Mouse (Mus musculus): ENCODE data around the gene Tbxas1.
A peak's percentile ranks its signal among the peaks of the same experiment; 100 is the strongest.

Tbxas1 gene

DNA sequence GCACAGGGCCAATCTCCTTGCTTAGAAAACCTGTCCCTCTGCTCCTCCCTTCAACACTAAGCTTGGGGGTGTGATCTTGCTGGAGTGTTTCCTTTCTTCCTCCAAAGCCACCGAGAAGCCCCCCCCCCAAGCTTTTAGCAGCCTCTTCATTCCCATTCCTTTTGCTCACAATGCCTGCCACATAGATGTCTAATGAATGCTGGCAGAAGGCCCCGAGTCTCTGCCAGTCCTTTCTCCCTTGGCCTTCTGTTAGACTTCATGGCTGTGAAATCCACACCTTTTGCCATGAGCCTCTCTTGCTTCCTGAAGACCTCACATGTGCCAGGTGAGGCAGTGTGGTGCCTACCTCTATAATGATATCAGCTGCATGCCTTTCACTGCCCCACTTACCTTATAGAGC, 47.3 kb downstream of the Tbxas1 start:
- DNase-seq (ENCODE audit: low read depth, low spot score), result no peak

- DNase-seq (ENCODE audit: low read depth, low spot score), result no peak
These were observed 48.2 kb downstream of the Tbxas1 start for GRCm38 (mm10) chr6:38923450-38923849.

- DNase-seq (ENCODE audit: low read depth, low spot score), result no peak
These were observed 48.9 kb downstream of the Tbxas1 start for GRCm38 (mm10) chr6:38923870-38924817.

- no peak for DNase-seq (ENCODE audit: low read depth, low spot score)
These were observed 50.5 kb downstream of the Tbxas1 start for GRCm38 (mm10) chr6:38925719-38926118.

DNA sequence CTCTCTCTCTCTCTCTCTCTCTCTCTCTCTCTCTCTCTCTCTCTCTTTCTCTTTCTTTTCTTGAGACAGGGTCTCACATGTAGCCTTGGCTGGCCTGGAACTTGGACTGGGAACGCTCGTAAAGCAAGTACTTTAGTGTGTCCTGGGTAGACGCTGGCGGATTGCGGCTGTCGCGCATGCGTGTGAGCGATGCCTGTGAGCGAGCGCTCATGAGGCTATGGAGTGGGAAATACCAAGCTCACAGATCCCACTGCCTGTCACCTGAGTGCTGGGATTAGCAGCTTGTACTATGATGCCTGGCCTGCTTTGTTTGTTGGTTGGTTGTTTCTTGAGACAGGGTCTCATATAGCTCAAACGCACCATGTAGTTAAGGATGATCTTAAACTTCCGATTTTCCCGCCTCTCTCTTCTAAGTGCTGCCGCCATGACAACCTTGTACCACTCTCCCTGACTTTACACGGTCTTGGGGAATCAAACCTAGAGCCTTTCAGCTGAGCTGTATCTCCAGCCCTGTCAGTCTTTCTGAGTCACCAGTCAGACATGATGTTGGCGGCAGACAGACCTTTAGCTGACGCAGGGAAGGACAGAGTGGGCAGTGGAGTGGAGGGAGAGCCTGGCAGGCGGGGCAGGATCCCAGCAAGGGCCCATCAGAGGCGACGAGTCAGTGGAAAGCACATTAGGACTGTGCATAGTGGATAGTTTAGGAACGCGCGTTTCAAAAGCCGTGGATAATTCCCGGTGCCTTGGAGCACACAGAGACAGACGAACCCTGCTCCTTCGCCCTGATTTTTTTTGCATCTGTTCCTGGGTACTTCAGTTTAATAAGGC, 51.1 kb downstream of the Tbxas1 start:
- DNase-seq (ENCODE audit: low read depth, low spot score), result no peak

DNA sequence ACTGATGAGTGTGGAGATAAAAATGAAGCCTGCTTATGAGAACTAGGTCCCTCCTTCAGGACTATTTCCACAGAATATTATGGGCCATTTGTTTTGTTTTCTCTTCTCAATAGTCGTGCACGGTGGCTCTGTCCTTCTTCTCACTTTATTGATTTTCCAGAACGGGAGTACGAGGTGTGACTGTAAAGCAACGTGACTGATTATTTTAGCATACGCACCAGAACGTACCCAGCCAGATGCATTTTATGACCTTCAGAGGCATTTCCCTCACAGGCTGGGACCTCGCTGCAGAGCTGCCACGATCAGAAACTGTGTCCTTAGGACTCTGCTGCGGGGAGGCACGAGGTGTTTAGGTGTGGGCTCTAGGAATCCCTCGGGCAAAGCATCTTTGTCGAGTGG, 51.8 kb downstream of the Tbxas1 start:
- DNase-seq (ENCODE audit: low read depth, low spot score), result no peak

GRCm38 (mm10) chr6:38928489-38928888, 53.3 kb downstream of the Tbxas1 start:
- no peak for DNase-seq (ENCODE audit: low read depth, low spot score)

DNA sequence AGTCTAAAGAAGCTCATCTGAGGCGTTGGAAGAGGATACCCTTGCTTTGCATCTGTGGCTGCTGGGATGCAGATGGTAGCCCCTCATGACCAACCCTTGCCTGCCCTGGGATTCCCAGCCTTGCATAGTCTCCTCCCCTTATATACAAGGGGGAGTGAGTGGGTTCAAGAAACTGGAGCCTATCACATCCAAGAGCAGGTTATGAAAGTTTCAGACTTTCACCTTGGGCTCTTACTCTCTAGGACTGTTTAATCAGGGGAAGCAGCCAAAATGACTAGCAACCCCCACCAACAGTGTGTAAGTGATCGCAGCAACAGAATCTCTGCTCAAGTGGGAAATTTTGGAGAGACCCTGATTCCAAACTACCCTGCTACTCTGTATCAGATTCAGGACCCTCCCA, 60.8 kb downstream of the Tbxas1 start:
- DNase-seq (ENCODE audit: low read depth, low spot score), result no peak

- no peak for DNase-seq (ENCODE audit: low read depth, low spot score)
These were observed 63.2 kb downstream of the Tbxas1 start for GRCm38 (mm10) chr6:38938421-38938820.

- no peak for DNase-seq (ENCODE audit: low read depth, low spot score)
These were observed 63.9 kb downstream of the Tbxas1 start for GRCm38 (mm10) chr6:38939096-38939495.

DNA sequence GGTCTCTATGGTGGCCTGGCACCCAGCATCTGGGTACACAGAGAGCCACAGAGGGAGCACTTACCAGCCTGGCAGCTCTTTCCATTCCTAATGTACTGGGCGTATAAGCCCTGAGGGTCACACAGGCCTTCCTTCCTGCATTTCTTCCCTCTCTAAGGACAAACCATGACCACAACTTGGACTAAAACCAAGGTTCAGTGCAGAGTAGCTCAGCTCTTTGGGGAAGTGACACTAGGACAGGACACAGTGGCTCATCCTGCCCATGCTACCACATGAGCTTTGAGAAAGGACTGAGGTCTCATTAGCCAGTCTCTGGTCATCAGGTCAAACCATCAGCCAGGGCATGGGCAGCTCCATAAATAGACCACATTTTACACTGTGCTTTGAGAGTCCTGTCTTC, 65.8 kb downstream of the Tbxas1 start:
- no peak for DNase-seq (ENCODE audit: low read depth, low spot score)

- DNase-seq (ENCODE audit: low read depth, low spot score), result no peak
These were observed 67.6 kb downstream of the Tbxas1 start for GRCm38 (mm10) chr6:38942771-38943170.

DNA sequence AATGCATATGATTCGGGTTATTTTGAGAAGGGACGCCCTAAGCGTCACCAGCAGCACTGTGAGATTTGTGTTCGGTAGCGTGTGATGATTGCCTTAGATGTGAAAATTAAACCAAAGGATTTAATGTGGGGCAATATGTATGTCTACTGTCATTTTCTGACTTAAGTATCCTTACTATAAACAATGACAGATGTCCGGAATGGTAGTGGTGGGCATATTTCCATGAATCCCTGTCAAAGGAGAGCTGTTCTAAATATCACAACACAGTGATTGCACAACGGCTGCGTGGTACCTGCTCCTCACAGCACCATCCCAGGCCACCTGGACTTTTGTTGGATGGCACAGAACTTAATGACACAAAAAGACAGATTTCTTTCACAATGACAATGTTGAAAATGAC, 69.2 kb downstream of the Tbxas1 start:
- no peak for DNase-seq (ENCODE audit: low read depth, low spot score)

DNA sequence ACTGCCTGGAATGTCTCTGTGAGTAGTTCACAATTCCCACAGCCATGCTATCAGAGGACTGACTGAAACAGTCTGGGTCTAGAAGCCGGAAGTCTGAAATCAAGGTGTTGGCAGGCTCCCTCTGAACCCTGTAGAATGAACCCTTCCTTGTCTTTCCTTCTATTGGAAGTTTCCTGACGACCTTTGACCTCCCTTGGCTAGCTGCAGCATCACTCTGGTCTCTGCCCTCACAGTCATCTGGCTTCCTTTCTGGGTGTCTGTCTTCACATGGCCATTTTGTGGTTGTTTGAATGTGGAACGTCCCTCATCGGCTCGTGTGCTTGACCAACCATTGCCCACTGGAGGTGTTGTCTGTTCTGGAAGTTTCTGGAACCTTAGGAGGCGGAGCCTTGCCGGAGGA, 69.6 kb downstream of the Tbxas1 start:
- DNase-seq (ENCODE audit: low read depth, low spot score), result no peak

DNA sequence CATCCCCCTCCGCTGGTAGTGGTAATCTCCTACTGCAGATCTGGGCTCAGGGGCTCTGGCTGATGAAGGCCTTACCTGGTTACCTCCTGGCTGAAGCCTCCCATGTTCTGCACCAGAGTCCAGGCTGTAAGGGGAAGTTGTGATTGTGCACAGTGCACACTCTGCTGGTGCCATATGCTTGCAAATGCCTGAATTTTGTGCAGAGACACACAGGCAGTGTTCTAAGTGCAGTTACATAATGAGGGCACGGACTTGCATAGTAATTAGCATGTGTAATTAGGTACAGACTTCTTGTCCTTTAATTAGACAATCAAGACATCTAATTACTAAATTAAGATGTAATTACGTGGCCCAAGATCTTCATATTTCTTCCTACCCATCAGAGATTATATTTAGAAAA, 70.5 kb downstream of the Tbxas1 start:
- DNase-seq (ENCODE audit: low read depth, low spot score), result no peak

DNA sequence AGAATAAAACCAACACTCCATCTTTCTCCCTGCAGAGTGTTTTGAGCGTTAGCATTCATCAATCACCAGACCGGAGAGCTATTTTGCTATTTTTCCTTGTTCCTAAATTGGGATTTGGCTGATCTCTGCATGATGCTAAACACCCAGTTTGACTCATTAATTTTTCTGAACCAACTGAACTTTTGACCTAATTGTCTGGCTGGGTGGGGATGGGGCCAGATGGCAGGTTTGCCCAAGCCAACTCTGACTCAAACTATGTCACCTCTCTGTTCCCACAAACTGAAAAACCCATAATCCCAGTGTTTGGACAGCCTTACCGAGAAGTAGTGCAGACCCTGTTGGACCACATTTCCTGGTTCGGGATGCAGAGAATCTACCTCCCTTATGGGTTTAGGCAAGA, 72.1 kb downstream of the Tbxas1 start:
- DNase-seq (ENCODE audit: low read depth, low spot score), result no peak

GRCm38 (mm10) chr6:38949683-38950161, 74.5 kb downstream of the Tbxas1 start:
- no peak for DNase-seq (ENCODE audit: low read depth, low spot score)

GRCm38 (mm10) chr6:38950341-38950740, 75.1 kb downstream of the Tbxas1 start:
- no peak for DNase-seq (ENCODE audit: low read depth, low spot score)

DNA sequence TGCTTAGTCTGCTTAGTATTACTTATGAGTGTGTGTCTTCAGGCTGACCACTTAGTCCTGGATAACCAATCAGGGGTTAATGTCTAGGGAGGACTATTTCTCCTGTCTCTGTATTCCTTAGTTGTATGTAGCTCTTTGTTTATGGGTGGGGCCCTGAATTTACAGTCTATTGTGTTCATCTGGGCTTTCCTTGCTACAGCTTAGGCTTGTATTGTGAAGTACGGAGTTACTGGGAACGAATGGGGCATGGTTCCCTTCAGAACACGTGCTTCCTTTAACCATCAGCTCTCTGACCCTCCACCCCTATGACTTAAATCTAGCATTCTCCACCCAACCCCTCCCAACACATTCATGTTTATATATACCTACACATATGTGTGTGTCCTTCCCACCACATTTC, 75.6 kb downstream of the Tbxas1 start:
- DNase-seq (ENCODE audit: low read depth, low spot score), result no peak

- DNase-seq (ENCODE audit: low read depth, low spot score), result no peak
These were observed 81.4 kb downstream of the Tbxas1 start for GRCm38 (mm10) chr6:38956641-38957040.

DNA sequence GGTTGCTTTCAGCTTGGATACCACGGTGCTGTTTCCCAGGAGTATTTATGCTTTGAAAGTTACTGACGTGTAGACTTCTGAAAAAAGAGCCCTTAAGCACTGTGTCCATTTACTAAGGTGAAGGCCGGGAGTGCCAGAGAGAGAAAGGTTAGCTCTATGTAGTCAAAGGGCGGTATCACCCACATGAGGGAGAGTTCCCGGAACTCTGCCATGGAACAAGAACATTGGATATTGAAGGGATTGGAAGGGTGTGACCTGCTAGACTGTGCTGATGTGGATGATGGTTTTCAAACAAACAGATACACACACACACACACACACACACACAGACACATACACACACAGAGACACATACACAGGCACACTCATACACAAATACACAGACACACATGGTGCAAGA, 82.0 kb downstream of the Tbxas1 start:
- DNase-seq (ENCODE audit: low read depth, low spot score), result no peak

- DNase-seq (ENCODE audit: low read depth, low spot score), result no peak
These were observed 84.3 kb downstream of the Tbxas1 start for GRCm38 (mm10) chr6:38959502-38959901.

DNA sequence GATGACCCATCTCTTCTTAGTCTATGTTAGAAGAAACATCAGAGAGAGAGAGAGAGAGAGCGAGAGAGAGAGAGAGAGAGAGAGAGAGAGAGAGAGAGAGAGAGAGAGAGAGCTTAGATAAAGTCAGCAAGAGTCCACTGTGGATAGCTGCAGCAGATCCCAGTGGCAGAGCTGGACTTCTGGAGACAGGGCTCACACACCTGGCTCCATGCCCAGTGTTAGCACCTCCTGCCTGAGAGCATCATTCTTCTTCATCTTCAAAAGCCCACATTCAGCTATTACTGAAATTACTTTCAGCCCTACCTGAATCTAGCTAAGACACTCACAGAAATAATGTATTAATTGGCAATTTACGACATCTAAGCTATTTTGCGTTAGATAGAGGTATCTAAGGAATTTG, 85.2 kb downstream of the Tbxas1 start:
- DNase-seq (ENCODE audit: low read depth, low spot score), result peak; percentile 28
